Mouse (Mus musculus) ES-E14 (cell line): ENCODE measurements at regions not wholly inside any gene's neighbourhood (a gene's known extent, or its start where the extent isn't known, plus 50 kb on each side); places are given as distances from the start of the nearest gene placed in this dataset.

Experiments
- DNase-seq: peaks from one replicate; pipeline ENCODE4 v3.0.0-alpha.2; 2013; ENCODE audit warnings: low read depth, low spot score
- H3K27ac ChIP-seq: 2 replicates; pipeline ENCODE4 v1.5.1; 2012; ENCODE audit warnings: low read depth, mild to moderate bottlenecking, low read length, moderate library complexity, mixed read lengths; ENCODE audit not compliant: poor library complexity, insufficient read depth, severe bottlenecking
- H3K36me3 ChIP-seq: 2 replicates; pipeline ENCODE4 v1.6.1; 2012; ENCODE audit warnings: mild to moderate bottlenecking, low read length, moderate library complexity, mixed read lengths; ENCODE audit not compliant: control insufficient read depth, poor library complexity, insufficient read depth, severe bottlenecking
- H3K4me1 ChIP-seq, 2 experiments: fragments of 150-350 bp in 1 of 2; sonication (generic) in 1 of 2; 2 replicates each; pipeline ENCODE4 v1.6.1; 2012; ENCODE audit warnings: low read length in 2 of 2, mild to moderate bottlenecking in 1 of 2, mixed read lengths in 1 of 2; ENCODE audit not compliant: control insufficient read depth in 2 of 2, insufficient read depth in 2 of 2, poor library complexity in 1 of 2
- H3K4me3 ChIP-seq, 2 experiments: fragments of 150-350 bp in 1 of 2; sonication (generic) in 1 of 2; 2 replicates each; pipeline ENCODE4 v1.5.1; 2012; ENCODE audit warnings: low read length in 2 of 2, low read depth in 1 of 2, mild to moderate bottlenecking in 1 of 2, mixed read lengths in 1 of 2; ENCODE audit not compliant: insufficient read depth in 1 of 2, poor library complexity in 1 of 2, severe bottlenecking in 1 of 2
- H3K9ac ChIP-seq: 2 replicates; pipeline ENCODE4 v1.6.1; 2012; ENCODE audit warnings: low read depth, mild to moderate bottlenecking, low read length, mixed read lengths; ENCODE audit not compliant: poor library complexity, insufficient read depth, severe bottlenecking
- H3K9me3 ChIP-seq: fragments of 150-350 bp; sonication (generic); 2 replicates; pipeline ENCODE4 v1.6.1; 2012; ENCODE audit warnings: low read depth, mild to moderate bottlenecking, low read length; ENCODE audit not compliant: control insufficient read depth, insufficient read depth
- CHD2 ChIP-seq: IDR thresholded peaks from 2 replicates; pipeline ENCODE4 v1.6.1; 2014; ENCODE audit warnings: mild to moderate bottlenecking, low read depth, low read length, inconsistent platforms
- HCFC1 ChIP-seq: IDR thresholded peaks from 2 replicates; pipeline ENCODE4 v1.6.1; 2012; ENCODE audit warnings: low read length, inconsistent platforms, borderline replicate concordance; ENCODE audit not compliant: insufficient read depth
- MAFK ChIP-seq: IDR thresholded peaks from 2 replicates; pipeline ENCODE4 v1.6.1; 2014; ENCODE audit warnings: mild to moderate bottlenecking, low read depth, low read length, inconsistent platforms; ENCODE audit not compliant: insufficient read depth
- ZC3H11A ChIP-seq: IDR thresholded peaks from 2 replicates; pipeline ENCODE4 v1.6.1; 2012; ENCODE audit warnings: low read depth, mild to moderate bottlenecking, inconsistent platforms, low read length, borderline replicate concordance
- ZNF384 ChIP-seq: IDR thresholded peaks from 2 replicates; pipeline ENCODE4 v1.6.1; 2012; ENCODE audit warnings: low read depth, low read length, inconsistent platforms
- in situ Hi-C, 2 experiments: fragments of 600-800 bp; cut with MboI; formaldehyde crosslinking; loops; one replicate each; pipeline ENCODE4 v1.15.1; 2025; ENCODE audit warnings: low sequenced_read_pairs in 2 of 2, inconsistent platforms in 1 of 2; ENCODE audit not compliant: unreplicated experiment in 2 of 2

GRCm38 (mm10) chr17:64951625-64951940 is 115.7 kb upstream of the 4930583I09Rik start:
- Histone ChIP-seq H3K4me3 (no peak overlapping the region), H3K36me3 (no peaks in the 10 kb centered on the region), H3K27ac (no peak overlapping the region), H3K9ac (no peak overlapping the region), H3K9me3 (no peaks in the 10 kb centered on the region), H3K4me1 (peaks cover 0 to 2% of the 10 kb centered on the region in 2 experiments; a peak in 1 of 4 replicates)
- in situ Hi-C loops, result no loop called here
- TF ChIP-seq CHD2, result no peak
- no peak for DNase-seq

GRCm38 (mm10) chr17:64950802-64951624 is 115.1 kb upstream of the 4930583I09Rik start:
- H3K4me3 ChIP-seq, result no peak overlapping the region
- no peak for DNase-seq
- in situ Hi-C loops, result no loop called here
- no peaks in the 10 kb centered on the region for H3K9me3 ChIP-seq
- no peaks in the 10 kb centered on the region for H3K36me3 ChIP-seq
- no peak overlapping the region for H3K9ac ChIP-seq
- peaks cover 0 to 2% of the 10 kb centered on the region in 2 experiments; a peak in 1 of 4 replicates for H3K4me1 ChIP-seq
- TF ChIP-seq HCFC1, result no peak
- TF ChIP-seq CHD2, result no peak
- TF ChIP-seq MAFK, result no peak
- H3K27ac ChIP-seq, result no peak overlapping the region

DNA sequence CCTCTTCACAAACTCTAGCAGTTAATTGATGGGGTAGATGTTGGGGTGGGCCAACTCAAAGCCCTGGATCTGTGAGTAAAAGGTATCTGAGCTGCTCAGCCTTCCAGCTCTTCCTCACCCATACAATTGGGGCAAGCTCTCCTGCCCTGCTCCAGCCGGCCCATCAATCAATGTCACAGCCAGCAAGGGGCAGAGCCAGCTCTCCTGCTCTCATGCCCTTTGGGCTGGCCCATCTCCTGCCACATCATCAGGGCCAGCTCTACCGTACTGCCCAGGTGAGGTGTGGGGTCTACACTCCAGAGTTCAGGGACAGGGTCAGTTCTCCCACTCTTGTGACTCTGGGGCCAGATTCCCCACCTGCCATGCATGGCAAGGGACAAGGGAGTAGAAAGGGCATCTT is 107.3 kb upstream of the 4930583I09Rik start:
- H3K36me3 ChIP-seq, result no peaks in the 10 kb centered on the region
- no peaks in the 10 kb centered on the region for H3K4me1 ChIP-seq
- DNase-seq, result no peak
- H3K9me3 ChIP-seq, result no peaks in the 10 kb centered on the region
- TF ChIP-seq ZC3H11A (no peak), ZNF384 (no peak), CHD2 (no peak), HCFC1 (no peak), MAFK (no peak)
- no peak overlapping the region for H3K27ac ChIP-seq
- no peak overlapping the region for H3K9ac ChIP-seq
- no peak overlapping the region for H3K4me3 ChIP-seq
- in situ Hi-C loops, result no loop called here

DNA sequence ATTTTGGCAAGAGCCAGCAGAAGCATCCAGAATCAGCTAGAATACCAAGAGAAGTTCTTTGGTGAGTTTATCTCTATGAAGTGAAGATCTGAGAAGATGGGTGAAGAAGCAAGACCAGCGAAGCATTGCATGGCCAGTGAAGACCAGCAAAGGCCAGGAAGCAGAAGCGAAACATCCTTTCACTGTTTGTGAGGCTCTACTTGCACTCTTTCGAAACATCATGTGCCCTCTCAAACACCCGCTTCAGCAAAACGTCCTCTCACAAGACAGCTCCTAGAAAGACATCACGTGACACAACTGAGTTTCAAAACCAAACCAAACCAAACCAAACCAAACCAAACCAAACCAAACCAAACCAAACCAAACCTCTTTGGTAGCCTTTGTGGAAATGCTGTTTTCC is 105.7 kb upstream of the 4930583I09Rik start:
- no peak overlapping the region for H3K9ac ChIP-seq
- DNase-seq, result no peak
- no peak overlapping the region for H3K4me3 ChIP-seq

GRCm38 (mm10) chr17:64935683-64936082 is 99.8 kb upstream of the 4930583I09Rik start:
- no peak for TF ChIP-seq CHD2
- TF ChIP-seq ZNF384, result no peak
- no peak for TF ChIP-seq MAFK
- TF ChIP-seq ZC3H11A, result no peak
- TF ChIP-seq HCFC1, result no peak
- DNase-seq, result no peak
- Histone ChIP-seq H3K36me3 (no peaks in the 10 kb centered on the region), H3K27ac (no peak overlapping the region), H3K4me1 (no peaks in the 10 kb centered on the region), H3K9ac (no peak overlapping the region), H3K9me3 (no peaks in the 10 kb centered on the region), H3K4me3 (no peak overlapping the region)
- in situ Hi-C loops, result no loop called here

More for the DNA sequence above, 105.7 kb upstream of the 4930583I09Rik start:
- Histone ChIP-seq H3K9me3 (no peaks in the 10 kb centered on the region), H3K4me1 (no peaks in the 10 kb centered on the region), H3K36me3 (no peaks in the 10 kb centered on the region), H3K27ac (no peak overlapping the region)
- TF ChIP-seq HCFC1, result no peak
- TF ChIP-seq MAFK, result no peak
- TF ChIP-seq CHD2, result no peak
- TF ChIP-seq ZC3H11A, result no peak
- TF ChIP-seq ZNF384, result no peak
- in situ Hi-C loops, result no loop called here
